Mouse (Mus musculus) thymus, postnatal 14 days (tissue): ENCODE measurements around the gene Mex3b.

ENCODE experiments used
- DNase-seq: peaks from one replicate; pipeline ENCODE4 v3.0.0; 2021

Mex3b gene

DNA sequence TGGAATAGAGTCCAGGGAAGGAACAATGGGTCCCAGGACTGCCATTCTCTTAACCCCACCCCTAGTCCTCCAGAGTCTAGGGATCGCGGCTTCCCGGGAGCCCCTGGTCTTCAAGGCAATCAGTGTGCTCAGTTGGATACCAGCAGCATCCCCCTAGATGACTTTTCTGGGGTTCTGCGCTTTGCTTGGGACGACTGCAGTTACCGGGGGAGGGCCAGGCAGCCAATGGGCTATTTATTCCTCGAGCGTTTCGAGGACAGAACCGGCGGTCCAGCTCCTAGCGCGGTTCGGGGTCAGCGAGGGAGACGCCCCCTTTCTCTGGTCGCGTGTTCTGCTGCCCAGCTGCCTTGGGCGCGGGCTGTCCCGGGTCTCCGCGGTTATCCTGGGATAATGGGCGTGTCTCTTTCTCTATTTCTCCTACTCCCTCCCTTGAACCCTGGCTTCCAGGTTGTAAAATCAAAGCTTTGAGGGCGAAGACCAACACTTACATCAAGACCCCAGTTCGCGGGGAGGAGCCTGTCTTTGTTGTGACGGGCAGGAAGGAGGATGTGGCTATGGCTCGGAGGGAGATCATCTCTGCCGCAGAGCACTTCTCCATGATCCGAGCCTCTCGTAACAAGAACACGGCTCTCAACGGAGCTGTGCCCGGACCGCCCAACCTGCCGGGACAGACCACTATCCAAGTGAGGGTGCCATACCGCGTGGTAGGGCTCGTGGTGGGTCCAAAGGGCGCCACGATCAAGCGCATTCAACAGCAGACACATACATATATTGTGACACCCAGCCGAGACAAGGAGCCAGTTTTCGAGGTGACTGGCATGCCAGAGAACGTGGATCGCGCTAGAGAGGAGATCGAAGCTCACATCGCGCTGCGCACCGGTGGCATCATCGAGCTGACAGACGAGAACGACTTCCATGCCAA, 1.4 kb downstream of the Mex3b start:
- DNase-seq, result peak; percentile 79

DNA sequence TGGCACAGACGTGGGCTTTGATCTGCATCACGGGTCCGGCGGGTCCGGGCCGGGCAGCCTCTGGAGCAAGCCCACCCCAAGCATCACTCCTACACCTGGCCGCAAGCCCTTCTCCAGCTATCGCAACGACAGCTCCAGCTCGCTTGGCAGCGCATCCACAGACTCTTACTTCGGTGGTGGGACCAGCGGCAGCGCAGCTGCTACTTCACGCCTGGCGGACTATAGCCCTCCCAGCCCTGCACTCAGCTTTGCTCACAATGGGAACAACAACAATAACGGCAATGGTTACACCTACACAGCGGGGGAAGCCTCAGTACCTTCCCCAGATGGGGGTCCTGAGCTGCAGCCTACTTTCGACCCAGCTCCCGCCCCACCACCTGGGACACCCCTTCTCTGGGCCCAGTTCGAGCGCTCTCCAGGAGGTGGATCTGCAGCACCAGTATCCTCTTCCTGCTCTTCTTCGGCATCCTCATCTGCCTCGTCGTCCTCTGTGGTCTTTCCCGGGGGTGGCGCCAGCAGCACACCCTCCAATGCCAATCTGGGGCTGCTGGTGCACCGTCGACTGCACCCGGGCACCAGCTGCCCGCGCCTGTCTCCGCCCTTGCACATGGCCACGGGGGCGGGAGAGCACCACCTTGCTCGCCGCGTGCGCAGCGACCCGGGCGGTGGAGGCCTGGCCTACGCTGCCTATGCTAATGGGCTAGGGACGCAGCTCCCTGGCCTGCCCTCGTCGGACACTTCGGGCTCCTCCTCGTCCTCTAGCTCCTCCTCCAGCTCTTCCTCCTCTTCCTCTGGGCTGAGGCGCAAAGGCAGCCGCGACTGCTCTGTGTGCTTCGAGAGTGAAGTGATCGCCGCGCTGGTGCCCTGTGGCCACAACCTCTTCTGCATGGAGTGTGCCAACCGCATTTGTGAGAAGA, 2.4 kb downstream of the Mex3b start:
- DNase-seq, result peak; percentile 43

DNA sequence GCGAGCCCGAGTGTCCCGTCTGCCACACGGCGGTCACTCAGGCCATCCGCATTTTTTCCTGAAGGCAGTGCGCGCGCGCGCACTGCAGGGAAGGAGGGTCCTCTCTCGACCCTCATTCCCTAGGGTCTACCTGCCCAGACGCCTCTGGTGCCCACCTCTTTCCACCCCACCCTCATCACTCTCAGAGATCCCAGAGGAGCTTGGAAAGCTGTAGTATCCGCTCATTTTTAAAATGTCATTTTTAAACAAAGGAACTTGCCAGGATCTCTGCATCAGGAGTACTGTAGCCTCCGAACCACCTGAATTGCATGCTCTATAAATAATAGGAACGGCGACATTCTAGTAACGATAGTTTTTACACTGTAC, 3.0 kb downstream of the Mex3b start:
- no peak for DNase-seq

DNA sequence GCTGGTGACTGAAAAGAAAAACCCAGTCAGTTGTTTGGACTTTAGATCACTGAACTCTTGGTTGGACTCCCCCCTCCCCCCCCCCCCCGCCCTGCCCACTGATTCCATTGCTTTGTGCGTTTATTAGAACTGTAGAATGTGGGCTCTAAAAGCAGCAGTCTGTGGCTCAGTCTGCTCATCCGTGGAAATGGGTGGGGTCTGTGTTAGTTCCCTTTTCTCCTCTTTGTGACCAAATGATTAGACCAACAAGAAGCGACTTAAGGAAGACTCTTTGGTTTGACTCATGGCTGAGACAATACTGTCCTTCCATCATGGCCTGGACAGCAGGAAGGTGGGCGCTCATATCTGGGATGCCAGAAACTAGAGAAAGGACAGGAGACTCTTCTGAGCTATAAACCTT, 9.4 kb downstream of the Mex3b start:
- DNase-seq, result no peak

DNA sequence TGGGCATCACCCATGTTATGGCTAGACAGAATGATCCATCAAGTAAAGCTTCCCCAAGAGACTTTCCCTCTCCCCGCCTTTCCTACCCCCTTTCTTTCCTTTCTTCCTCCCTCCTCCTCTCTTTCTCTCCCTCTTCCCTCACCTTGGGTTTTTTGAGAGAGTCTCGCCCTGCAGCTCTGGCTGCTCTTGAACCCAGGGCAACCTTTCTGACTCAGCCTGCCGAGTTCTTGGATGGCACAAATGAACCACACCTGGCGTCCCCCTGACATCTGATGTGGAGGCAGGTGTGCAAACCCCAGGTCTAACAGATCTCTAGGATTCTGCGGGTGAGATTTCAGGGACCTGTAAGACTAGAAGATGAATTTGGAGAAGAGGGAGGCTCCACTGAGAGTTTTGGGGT, 12.9 kb downstream of the Mex3b start:
- DNase-seq, result no peak

DNA sequence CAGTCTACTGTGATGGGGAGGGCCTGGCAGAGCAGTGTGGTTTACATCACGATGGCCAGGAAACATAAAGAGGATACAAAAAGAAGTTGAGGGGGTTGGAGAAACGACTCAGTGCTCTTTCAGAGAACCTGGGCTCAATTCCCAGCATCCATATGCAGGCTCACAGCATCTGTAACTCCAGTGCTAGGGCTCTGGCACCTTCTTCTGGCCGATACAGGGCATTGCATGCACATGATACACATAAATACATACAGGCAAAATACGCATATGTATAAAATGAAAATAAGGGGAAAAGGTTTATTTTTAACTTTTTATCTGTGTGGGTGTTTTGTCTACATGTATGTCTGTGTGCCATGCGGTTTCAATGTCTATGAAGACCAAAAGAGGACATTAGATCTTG, 13.6 kb downstream of the Mex3b start:
- DNase-seq, result no peak

DNA sequence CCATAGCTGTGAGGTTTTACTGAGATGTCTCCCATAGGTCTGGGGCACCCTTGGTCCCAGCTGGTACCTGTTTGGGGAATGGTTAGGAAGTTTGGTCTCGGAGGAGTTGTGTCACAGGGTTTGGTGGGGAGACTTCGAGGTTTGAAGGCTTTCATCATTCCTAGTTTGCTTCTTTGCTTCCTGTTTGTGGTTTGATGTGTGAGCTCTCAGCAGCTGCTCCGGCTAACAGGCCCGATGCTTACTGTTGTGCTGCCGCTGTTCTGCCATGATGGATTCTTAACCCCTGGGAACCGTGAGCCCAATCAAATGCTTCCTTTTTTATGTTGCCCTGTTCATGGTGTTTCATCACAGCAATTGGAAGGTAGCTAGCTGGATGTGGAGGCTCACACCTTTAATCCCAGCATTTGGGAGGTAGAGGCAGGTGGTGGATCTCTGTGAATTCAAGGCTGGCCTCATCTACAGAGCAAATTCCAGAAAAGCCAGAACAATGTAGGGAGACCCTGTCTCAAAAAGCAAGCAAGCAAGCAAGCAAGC, 23.3 kb downstream of the Mex3b start:
- no peak for DNase-seq

DNA sequence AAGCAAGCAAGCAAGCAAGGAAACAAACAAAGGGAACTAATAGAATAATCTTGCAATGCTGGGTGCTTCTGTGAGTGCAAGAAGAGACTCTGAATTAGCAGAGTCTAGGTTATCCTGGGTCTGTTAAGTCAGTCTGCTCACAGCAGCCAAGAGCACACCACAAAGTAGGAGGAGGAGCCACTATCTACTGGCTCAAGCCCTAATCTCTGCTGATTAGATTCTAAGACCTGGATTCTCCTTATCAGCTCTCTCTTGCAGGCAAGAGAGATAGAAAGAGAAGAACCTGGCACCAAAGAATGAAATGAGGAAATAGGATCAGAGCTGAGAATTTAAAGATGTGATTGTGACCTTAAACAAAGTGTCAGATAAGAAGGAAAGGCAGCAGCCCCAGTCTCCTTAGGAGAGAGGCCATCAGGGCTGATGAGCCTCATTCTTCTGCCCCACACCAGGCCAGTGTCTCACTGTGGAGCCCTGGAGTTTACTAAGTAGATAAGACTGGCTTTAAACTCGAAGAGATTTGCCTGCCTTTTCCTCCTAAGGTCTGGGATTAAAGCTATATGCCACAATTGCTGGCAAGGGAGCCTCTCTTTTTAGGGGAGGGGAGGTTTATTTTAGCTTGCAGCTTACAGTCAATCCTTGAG, 23.9 kb downstream of the Mex3b start:
- no peak for DNase-seq

DNA sequence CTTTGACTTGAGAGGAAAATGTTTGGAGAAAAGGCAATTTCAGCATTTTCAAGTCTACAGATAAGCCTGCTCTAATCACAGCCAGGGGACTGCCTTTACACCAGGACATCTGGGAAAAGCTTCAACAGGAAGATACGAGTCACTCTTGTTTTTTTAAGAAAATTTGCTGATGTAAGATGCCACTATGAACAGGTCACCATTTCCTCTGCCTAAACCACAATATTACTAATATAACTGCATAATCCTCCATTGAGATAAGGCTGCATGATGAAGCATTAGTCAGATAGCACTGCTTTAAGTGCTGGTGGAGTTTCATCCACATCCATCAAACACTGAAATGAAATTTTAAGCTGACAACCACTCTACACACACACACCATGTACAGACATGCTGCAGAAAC, 27.2 kb downstream of the Mex3b start:
- DNase-seq, result no peak

DNA sequence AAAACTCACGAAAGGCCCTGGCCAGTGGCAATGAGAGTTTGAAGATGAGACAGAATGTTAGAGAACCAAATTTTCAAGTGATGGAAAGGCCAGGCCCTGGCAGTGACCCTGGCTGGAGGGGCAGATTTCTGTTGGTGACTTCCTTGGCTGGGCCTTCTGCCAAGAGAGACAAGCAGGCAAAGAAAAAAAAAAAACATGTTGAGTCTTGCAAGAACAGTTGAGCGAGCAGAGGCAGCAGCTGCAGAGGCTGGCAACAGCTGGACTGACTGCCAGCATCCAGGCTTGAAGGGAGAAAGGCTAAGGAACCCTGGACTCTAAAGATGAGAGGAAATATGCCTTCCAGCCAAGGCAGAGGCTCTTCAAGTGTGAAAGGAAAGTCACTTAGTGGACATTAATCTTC, 28.5 kb downstream of the Mex3b start:
- DNase-seq, result no peak

DNA sequence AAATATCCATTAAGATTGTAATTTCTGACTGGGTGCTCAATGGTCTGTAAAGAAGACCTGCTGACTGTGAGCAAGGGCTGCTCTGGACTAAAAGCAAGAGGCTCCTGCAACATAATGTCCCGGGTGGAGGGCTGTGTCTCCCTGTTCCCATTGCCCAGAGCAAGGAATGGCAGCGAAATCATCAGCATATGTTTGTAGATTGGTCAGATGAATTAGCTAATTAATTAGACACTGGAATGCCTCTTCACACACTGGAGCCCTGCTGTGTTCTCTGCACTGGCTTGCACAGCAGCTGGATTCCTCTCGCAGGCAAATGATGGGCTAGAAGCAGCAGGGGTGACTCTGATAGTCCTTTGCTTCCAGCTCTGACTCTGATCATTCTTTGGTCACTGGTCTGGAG, 29.6 kb downstream of the Mex3b start:
- no peak for DNase-seq

DNA sequence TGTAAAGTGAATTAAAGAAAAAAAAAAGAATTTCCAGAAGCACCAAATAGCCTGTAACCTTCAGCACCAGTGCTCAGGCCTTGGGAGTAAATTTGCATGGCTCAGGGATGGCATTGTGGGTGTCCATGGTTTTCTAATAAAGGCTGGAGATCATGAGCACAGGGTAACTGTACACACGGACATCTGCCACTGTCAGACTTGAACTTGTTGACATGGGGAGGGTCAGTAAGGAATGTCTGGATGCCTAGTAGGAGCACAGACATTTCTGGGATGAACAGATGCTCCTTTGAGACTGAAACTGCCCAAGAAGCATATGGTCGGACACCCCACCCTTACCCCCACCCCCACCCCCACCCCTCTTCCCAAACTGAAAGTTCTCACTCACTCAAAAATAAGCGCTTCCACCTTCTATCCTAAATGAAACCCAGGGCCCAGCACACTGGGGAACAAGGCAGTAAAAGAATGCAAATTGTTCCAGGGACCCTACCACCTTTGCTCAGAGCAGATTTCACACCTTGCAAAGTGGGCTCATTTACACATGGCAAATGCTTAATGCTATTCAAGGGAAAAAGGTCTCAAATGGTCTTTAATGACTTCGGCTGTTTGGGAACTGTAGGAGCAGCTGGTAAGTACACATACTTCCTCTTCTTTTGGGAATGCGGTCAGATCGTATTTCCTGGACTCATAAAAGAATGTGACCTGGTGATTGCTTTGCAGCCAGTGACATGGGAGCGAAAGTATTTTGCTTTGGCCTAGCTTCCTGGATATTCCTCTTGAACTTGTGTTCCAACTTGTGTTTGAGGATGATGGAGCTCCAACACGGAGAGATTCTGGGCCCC, 32.5 kb downstream of the Mex3b start:
- DNase-seq, result no peak

DNA sequence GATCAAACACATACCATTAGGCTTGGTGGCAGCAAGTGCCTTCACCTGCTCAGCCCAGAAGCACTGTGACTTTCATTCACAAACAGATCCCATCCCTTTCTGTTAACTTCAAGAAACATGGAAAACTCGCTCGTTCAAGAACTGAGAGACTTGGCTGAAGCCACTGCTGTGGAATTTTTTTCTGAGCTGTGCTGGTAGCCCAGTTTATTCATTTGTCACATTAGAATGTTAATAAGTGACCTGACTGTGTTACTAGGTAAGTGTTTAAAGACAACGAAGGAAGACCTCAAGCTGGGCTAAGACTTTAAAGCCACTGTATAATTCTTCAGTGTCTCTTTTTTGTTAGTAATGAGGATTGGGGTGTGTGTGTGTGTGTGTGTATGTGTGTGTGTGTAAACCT, 35.9 kb downstream of the Mex3b start:
- DNase-seq, result no peak

DNA sequence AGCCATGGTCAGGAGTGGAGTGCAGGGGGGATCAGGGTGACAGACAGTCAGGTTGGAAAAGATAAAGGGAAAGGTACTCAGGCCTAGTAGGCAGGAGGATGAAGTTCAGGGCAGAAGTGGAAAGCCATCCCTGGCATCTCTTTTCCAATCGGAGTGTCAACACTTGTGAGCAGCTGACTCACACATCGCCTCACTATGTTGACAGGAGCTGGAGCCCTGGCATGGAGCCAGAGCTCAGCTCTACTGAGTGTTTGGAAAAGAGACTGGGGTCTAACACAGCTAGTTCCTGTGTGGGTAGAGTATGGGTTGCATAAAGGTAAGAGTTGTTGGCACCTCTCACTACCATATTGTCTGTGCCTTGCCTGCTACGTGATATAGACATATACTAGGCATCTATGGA, 38.4 kb downstream of the Mex3b start:
- no peak for DNase-seq

DNA sequence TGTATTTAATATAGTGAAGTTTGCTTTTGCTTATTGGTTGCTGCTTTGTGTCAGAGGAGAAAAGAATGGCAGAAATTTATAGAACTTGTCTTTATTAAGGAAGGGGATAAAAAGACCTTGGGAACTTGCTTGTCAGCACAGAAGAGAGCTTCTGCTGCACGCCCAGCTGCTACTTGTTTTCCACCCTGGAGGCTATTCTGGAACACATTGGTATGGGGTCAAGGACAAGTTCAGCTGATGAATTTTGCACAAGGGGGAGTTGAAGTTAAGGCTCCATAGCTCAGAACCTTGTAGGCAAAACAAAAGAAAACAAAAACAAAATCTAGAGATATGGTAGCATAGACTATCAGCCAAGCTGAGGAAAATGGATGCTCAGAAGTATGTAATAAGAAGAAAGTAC, 39.9 kb downstream of the Mex3b start:
- DNase-seq, result no peak

DNA sequence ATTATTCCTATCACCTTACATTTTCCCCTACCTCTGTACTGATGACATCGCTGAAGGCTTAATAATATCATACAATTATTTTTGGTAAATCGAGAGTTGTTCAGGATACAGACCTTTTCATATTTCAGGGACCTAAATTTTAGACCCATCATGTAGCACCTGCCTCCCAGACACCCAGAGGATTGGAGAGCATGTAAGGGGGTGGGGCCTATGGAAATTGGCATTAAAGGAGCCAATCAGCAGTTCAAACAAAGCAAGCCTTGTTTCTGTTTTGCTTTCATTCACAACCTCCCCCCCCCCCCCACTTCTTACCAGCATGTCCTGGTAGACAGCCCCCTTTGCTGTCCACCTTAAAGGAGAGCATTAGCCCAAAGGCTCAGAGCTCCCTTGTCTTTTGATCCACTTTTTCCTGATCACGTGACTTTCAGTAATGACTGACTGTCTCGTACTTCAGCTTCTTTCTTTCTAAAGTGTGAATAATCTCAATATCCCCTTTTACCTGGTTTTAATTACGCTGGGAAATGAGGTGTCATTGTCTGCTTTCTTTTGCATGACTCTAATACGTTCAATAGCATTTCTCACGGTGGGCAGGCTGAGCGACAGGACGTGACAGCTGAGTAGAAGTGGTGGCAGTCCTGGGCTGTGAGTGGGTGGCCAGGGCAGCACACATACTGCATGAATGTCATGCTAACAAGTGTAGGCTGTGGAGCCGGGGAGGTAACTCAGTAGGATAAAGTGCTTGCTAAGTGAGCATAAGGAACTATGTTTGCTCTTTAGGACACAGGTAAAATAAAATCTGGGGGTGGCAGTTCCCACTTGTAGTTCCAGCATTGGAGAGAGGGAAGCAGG, 43.6 kb downstream of the Mex3b start:
- DNase-seq, result no peak

DNA sequence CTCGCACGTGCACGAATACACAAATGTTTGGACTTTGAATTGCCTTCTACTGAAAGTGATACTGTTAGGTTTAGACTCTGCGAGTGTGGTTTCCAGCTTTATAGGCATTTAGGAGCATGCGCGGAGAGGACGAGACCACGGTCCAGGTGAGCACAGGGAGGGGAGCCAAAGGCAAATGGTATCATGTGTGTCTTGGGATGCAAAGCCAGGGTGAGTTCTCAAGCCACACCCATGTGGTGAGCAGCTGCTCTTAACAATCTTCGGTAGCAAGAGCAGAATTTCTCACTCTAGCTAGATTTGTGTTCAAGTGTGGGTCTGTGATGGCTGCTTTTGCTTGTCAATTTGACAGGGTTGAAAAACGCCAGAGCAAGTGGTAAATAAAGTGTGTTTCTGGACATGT, 44.4 kb downstream of the Mex3b start:
- no peak for DNase-seq

DNA sequence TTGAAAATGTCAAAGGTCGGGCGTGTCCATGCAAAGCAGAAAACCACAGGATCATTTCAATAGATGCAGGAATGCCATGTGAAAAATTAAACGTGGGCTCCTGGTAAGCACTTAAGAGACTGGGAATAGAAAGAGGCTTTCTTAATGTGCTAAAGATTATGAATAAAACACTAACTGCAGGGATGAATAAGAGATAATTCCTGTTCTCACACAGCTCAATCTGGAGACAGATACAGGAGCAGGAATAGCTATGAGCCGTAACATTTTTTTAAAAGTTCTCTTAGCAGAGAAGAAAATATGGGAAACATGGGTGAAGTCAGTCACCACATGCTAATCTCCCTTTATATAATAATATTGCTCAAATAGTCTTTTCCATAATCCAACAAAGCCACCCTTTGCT, 47.2 kb downstream of the Mex3b start:
- DNase-seq, result no peak
